Mouse (Mus musculus) heart, postnatal 0 days (tissue): Measurements from ENCODE around the gene Slc48a1. TPM values are rescaled to one million over a fixed set of nuclear protein-coding genes. Genes with fewer than 3 reads are reported as not detected.
A peak's percentile ranks its signal among the peaks of the same experiment; 100 is the strongest.

Experiments used
- ATAC-seq: fragments of 200-750 bp; cut with Nextera tagmentation; 2 replicates; pipeline ENCODE4 v1.8.0; 2017; ENCODE audit warnings: low read depth, moderate number of reproducible peaks, moderate library complexity; ENCODE audit not compliant: insufficient read depth
- DNase-seq: peaks from one replicate; pipeline ENCODE4 v3.0.0-alpha.2; 2016; ENCODE audit warnings: low spot score
- H3K27ac ChIP-seq: fragments of 300-500 bp; sonication (generic); 2 replicates; pipeline ENCODE4 v1.5.1; 2014; ENCODE audit warnings: low read depth, mild to moderate bottlenecking
- H3K27me3 ChIP-seq: fragments of 300-500 bp; sonication (generic); 2 replicates; pipeline ENCODE4 v1.6.1; 2014; ENCODE audit warnings: low read length, mixed read lengths; ENCODE audit not compliant: control insufficient read depth, insufficient read depth
- H3K36me3 ChIP-seq: fragments of 300-500 bp; sonication (generic); replicated peaks from 2 replicates; pipeline ENCODE4 v1.6.1; 2014; ENCODE audit warnings: low read length, mixed read lengths; ENCODE audit not compliant: control insufficient read depth, insufficient read depth
- H3K4me1 ChIP-seq: fragments of 300-500 bp; sonication (generic); 2 replicates; pipeline ENCODE4 v1.6.1; 2014; ENCODE audit warnings: antibody characterized with exemption; ENCODE audit not compliant: control insufficient read depth, insufficient read depth
- H3K4me2 ChIP-seq: fragments of 300-500 bp; sonication (generic); 2 replicates; pipeline ENCODE4 v1.6.1; 2014; ENCODE audit warnings: low read depth, mild to moderate bottlenecking, low read length, moderate library complexity
- H3K4me3 ChIP-seq: fragments of 300-500 bp; sonication (generic); 2 replicates; pipeline ENCODE4 v1.5.1; 2014; ENCODE audit warnings: low read depth, low read length
- H3K9ac ChIP-seq: fragments of 300-500 bp; sonication (generic); replicated peaks from 2 replicates; pipeline ENCODE4 v1.6.1; 2014; ENCODE audit warnings: low read depth, low read length, mixed read lengths
- H3K9me3 ChIP-seq: fragments of 300-500 bp; sonication (generic); replicated peaks from 2 replicates; pipeline ENCODE4 v1.6.1; 2016; ENCODE audit warnings: low read length; ENCODE audit not compliant: control insufficient read depth
- CTCF ChIP-seq: IDR thresholded peaks from 2 replicates; pipeline ENCODE4 v1.5.1; 2016; ENCODE audit warnings: antibody characterized with exemption, control low read depth, low read depth
- EP300 ChIP-seq: IDR thresholded peaks from 2 replicates; pipeline ENCODE4 v1.6.1; 2016; ENCODE audit warnings: antibody characterized with exemption, low read depth
- WGBS: fragments of 180-500 bp; shearing (Covaris S2); extraction: QIAGEN DNeasy Blood & Tissue Kit; methylation state at CpG from one replicate; pipeline ENCODE4 v1.1.7; 2014; 5-methylcytosine and 5-hydroxymethylcytosine counted together
- polyA plus RNA-seq: library from polyadenylated mRNA; unstranded; fragments of >200 nt; fragmentation: Nextera tagmentation; extraction: Ambion mirVana; gene quantifications from 2 replicates; pipeline ENCODE4 v1.2.1, GENCODE M21; 2015
- total RNA-seq: library from RNA; depleted of rRNA; stranded (reverse); fragments of >200 nt; gene quantifications from 2 replicates; pipeline ENCODE4 v1.2.3, GENCODE M21; 2014; ENCODE audit warnings: low replicate concordance

The Slc48a1 gene
- total and polyA plus RNA-seq, 2 experiments from 2014 or later, result 76.1 to 92.1 TPM

- peak overlapping the region; percentile 64 for H3K4me2 ChIP-seq
- peak overlapping the region; percentile 42 for H3K4me3 ChIP-seq
- 4% methylated on average over 29 of the region's 29 CpGs for WGBS
- peak; percentile 90 for DNase-seq
- ATAC-seq, result peak; percentile 69
- H3K9me3 ChIP-seq, result no peaks in the 10 kb centered on the region
- peaks cover 7% of the 10 kb centered on the region; the same call in 1 of the 2 replicates for H3K36me3 ChIP-seq
- no peaks in the 10 kb centered on the region for H3K27me3 ChIP-seq
- peaks cover 83% of the 10 kb centered on the region for H3K4me1 ChIP-seq
- peak overlapping the region; percentile 45 for H3K9ac ChIP-seq
- TF ChIP-seq EP300 (0 out of 2 replicates have a peak, but pooled peaks have one; percentile 40), CTCF (peak; percentile 59)
- H3K27ac ChIP-seq, result peak overlapping the region; percentile 81
Measured at GRCm38 (mm10) chr15:97825071-97825940, 47.0 kb downstream of the Slc48a1 start.

- H3K4me3 ChIP-seq, result peak overlapping the region; percentile 42; the same call in 1 of the 2 replicates
- no peak for DNase-seq
- no peaks in the 10 kb centered on the region for H3K9me3 ChIP-seq
- H3K4me1 ChIP-seq, result peaks cover 80% of the 10 kb centered on the region
- TF ChIP-seq EP300 (no peak), CTCF (no peak)
- H3K36me3 ChIP-seq, result peaks cover 7% of the 10 kb centered on the region; the same call in 1 of the 2 replicates
- peak overlapping the region; percentile 81 for H3K27ac ChIP-seq
- H3K27me3 ChIP-seq, result no peaks in the 10 kb centered on the region
- ATAC-seq, result no peak
- 55% methylated on average over 12 of the region's 12 CpGs for WGBS
- peak overlapping the region; percentile 64 for H3K4me2 ChIP-seq
- H3K9ac ChIP-seq, result peak overlapping the region; percentile 45; the same call in 1 of the 2 replicates
Measured at GRCm38 (mm10) chr15:97825941-97826587, 47.7 kb downstream of the Slc48a1 start.

- no peak for DNase-seq
- H3K4me2 ChIP-seq, result peak overlapping the region; percentile 64
- H3K4me1 ChIP-seq, result peaks cover 73% of the 10 kb centered on the region
- no peak overlapping the region for H3K4me3 ChIP-seq
- 65% methylated on average over 5 of the region's 5 CpGs for WGBS
- TF ChIP-seq EP300, result no peak
- TF ChIP-seq CTCF, result no peak
- peak overlapping the region; percentile 45; the same call in 1 of the 2 replicates for H3K9ac ChIP-seq
- H3K36me3 ChIP-seq, result peaks cover 7% of the 10 kb centered on the region; the same call in 1 of the 2 replicates
- H3K27me3 ChIP-seq, result no peaks in the 10 kb centered on the region
- H3K9me3 ChIP-seq, result no peaks in the 10 kb centered on the region
- H3K27ac ChIP-seq, result peak overlapping the region; percentile 81; the same call in 1 of the 2 replicates
- no peak for ATAC-seq
Measured at GRCm38 (mm10) chr15:97826588-97827261, 48.4 kb downstream of the Slc48a1 start.

- no peaks in the 10 kb centered on the region for H3K27me3 ChIP-seq
- H3K9me3 ChIP-seq, result no peaks in the 10 kb centered on the region
- DNase-seq (no peak), ATAC-seq (no peak)
- H3K4me1 ChIP-seq, result peaks cover 69% of the 10 kb centered on the region
- H3K36me3 ChIP-seq, result peaks cover 7% of the 10 kb centered on the region; the same call in 1 of the 2 replicates
- H3K4me2 ChIP-seq, result peak overlapping the region; percentile 23; the same call in 1 of the 2 replicates
- no peak overlapping the region for H3K4me3 ChIP-seq
- WGBS, result 70% methylated on average over 8 of the region's 8 CpGs
- H3K27ac ChIP-seq, result no peak overlapping the region
- no peak overlapping the region for H3K9ac ChIP-seq
- no peak for TF ChIP-seq EP300
- no peak for TF ChIP-seq CTCF
Measured at GRCm38 (mm10) chr15:97827401-97827800, 49.1 kb downstream of the Slc48a1 start.
